Mouse (Mus musculus): ENCODE data around the gene Ttc4. TPM values are rescaled to one million over a fixed set of nuclear protein-coding genes. Genes with fewer than 3 reads are reported as not detected.

Gene Ttc4
- polyA plus RNA-seq, 1 experiment from 2014 or later = 139 TPM

DNA sequence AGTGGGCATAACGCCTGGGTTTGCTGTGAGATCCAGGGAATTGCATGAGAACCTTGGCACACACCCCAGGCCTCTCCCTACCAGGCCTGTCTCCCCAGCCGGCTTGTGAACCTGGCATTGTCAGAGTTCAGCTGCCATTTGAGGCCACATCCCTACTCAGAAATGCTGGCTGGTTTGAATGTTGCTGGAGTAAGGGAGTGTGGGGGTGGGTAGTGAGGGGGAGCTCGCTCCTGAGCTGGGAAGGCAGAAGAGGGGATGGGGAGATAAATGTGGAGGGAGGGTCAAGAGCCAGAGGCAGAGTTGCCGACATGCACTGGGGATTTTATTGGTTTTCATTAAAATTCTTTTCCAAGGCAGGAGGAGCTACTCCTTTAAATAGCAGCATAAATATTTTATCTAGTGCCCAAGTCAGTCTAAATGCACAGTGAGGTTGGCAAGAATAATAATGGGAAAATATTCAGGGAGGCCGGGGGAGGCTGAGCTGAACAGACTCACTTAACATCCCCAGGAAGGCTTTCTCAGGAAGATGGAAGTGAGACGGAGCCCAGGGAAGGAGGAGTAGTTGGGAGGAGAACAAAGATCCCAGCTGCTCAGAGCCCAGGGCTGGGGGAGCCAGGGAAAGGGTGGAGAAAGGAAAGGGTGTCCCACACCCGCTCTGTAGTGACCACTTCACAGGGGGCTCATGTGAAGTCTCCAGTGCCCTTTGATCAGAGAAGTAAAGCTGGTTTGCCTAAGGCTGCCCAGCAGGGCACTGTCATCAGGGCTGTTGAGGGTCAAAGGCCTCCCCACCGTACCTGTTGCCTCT, 45.3 kb downstream of the Ttc4 start:
- Histone ChIP-seq H3K36me3 (ENCODE audit: insufficient read depth, low read length) (no peaks in the 10 kb centered on the region), H3K27me3 (ENCODE audit: insufficient read depth, low read length) (no peaks in the 10 kb centered on the region), H3K4me1 (ENCODE audit: insufficient read depth, low read length) (peaks cover 60% of the 10 kb centered on the region), H3K9ac (replicated peaks; ENCODE audit: low read length) (no peak overlapping the region), H3K27ac (ENCODE audit: low read length) (peak overlapping the region; percentile 95), H3K9me3 (ENCODE audit: low read length) (no peaks in the 10 kb centered on the region), H3K4me3 (ENCODE audit: low read length) (no peak overlapping the region), H3K4me2 (replicated peaks; ENCODE audit: low read depth, low read length) (peak overlapping the region; percentile 13)
- ATAC-seq (ENCODE audit: low FRiP score, low TSS enrichment) = peak; percentile 67
- WGBS = 22% methylated on average over 8 of the region's 8 CpGs

DNA sequence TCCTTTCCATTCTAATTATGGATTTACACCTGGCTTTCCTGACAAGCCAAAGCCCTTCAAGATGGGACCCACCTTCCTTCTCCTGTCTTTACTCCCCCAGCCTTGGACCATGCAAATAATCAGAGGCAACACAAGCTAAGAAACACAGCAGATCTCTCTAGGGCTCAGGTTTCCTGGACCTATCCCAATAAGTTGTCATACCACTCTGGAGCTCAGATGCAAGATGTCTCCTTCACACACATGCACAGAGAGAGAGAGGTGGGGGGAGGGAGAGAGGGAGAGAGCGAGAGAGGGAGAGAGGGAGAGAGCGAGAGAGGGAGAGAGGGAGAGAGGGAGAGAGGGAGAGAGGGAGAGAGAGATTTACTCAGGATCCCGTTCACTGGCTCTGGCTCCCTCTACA, 46.4 kb downstream of the Ttc4 start:
- H3K27me3 ChIP-seq (ENCODE audit: insufficient read depth, low read length) = no peaks in the 10 kb centered on the region
- 25% methylated on average over 1 of the region's 3 CpGs for WGBS
- H3K36me3 ChIP-seq (ENCODE audit: insufficient read depth, low read length) = no peaks in the 10 kb centered on the region
- H3K9me3 ChIP-seq (ENCODE audit: low read length) = no peaks in the 10 kb centered on the region
- peaks cover 62% of the 10 kb centered on the region for H3K4me1 ChIP-seq (ENCODE audit: insufficient read depth, low read length)
- no peak overlapping the region for H3K4me2 ChIP-seq (replicated peaks; ENCODE audit: low read depth, low read length)
- H3K4me3 ChIP-seq (ENCODE audit: low read length) = no peak overlapping the region
- no peak overlapping the region for H3K9ac ChIP-seq (replicated peaks; ENCODE audit: low read length)
- ATAC-seq (ENCODE audit: low FRiP score, low TSS enrichment) = no peak
- peak overlapping the region; percentile 95 for H3K27ac ChIP-seq (ENCODE audit: low read length)

DNA sequence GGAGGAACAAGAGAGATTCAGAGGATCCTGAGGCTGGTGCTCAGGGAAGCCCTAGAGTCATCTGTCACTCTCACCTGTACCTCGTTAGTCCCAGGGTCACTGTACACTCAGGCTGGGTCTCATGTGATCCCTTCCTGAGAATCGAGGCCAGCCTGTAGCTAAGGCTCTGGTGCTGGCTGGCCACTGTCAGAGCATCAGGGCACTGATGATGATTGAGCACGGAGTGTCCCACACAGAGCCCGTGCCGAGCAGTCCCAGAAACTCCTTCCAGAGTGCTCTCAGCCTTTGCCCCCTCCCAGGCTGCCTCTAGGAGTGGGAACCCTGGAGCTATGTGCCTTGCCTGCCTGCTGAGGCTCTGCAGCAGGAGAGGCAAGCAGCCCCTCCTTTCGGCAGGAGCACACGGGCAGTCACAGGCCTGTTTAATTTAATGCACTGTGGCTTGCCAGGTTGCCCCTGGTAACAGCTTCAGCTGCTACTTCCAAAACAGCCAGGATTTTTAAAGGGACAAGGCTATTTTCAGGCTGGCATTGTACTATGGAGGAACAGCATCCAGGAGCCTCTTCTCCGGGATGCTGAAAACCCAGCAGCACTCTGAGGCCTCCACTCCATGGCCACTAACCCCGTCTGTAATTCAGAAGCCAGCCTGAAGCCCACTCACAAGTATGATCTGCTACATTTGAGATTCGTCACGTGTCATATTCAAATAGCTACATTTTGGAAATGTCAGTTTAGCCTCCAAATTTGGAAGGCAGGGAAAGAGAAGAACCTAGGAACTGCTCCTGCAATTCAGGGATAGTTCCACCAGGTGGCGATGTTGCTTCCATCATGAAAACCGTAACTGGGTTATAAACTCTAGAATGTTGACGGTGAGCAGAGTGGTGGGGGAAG, 48.2 kb downstream of the Ttc4 start:
- no peak overlapping the region for H3K9ac ChIP-seq (replicated peaks; ENCODE audit: low read length)
- no peak overlapping the region for H3K4me2 ChIP-seq (replicated peaks; ENCODE audit: low read depth, low read length)
- no peaks in the 10 kb centered on the region for H3K27me3 ChIP-seq (ENCODE audit: insufficient read depth, low read length)
- H3K36me3 ChIP-seq (ENCODE audit: insufficient read depth, low read length) = no peaks in the 10 kb centered on the region
- no peak for ATAC-seq (ENCODE audit: low FRiP score, low TSS enrichment)
- no peaks in the 10 kb centered on the region for H3K9me3 ChIP-seq (ENCODE audit: low read length)
- peaks cover 62% of the 10 kb centered on the region for H3K4me1 ChIP-seq (ENCODE audit: insufficient read depth, low read length)
- no peak overlapping the region for H3K4me3 ChIP-seq (ENCODE audit: low read length)
- 20% methylated on average over 14 of the region's 14 CpGs for WGBS
- H3K27ac ChIP-seq (ENCODE audit: low read length) = no peak overlapping the region

DNA sequence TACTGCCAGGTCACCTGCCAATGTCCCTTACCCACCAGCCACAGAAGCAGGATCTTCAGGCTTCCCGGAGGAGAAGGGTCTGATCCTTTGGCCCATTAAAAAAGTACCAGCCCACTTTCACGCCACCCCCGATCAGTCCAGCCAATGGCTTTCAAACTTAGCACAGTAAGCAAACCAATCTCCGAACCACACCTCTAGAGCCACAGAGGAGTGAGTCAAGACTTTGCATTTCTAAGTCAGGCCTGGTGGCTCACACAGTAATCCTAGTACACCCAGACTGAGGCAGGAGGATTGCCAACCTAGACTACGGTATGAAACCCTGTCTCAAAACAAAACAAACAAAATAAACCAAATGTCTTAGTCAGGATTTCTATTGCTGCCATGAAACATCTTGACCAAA, 49.4 kb downstream of the Ttc4 start:
- 64% methylated on average over 5 of the region's 5 CpGs for WGBS
- peak overlapping the region; percentile 17; the same call in 1 of the 2 replicates for H3K27ac ChIP-seq (ENCODE audit: low read length)
- H3K4me1 ChIP-seq (ENCODE audit: insufficient read depth, low read length) = peaks cover 59% of the 10 kb centered on the region

DNA sequence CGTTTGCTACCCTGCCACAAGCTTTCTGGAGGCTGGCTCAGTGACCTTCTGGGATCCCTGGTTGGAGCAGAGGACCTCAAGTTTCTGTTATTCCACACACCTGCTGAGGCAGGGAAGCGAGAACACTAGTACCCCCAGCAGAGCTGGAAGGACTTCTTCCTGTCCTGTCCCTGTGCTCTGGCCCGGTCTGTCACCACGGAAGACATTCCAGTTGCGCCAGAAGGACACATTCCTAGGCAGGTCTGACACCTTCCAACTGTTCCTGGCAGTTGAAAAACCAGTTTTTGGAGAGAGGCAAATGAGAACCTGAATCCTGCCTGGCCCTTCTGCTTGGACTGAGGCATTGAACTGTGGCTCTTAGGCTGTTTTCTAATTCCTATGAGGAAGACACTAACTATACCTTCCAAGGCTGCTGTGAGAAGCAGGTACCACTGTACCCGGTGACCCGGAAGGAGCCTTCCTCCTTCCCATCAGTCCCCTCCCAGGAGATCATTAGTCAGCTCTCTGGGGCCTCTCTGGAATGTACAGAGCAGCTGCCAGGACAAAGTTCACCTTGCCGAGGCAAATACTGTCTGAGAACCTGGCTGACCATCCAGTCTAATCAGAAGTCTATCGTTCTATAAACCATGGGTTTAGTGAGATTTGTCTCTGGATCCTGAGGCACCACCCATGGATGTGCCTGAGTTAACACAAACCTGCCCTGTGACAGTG, 49.9 kb downstream of the Ttc4 start:
- Histone ChIP-seq H3K4me3 (ENCODE audit: low read length) (no peak overlapping the region), H3K27me3 (ENCODE audit: insufficient read depth, low read length) (peaks cover 6% of the 10 kb centered on the region), H3K4me2 (replicated peaks; ENCODE audit: low read depth, low read length) (no peak overlapping the region), H3K4me1 (ENCODE audit: insufficient read depth, low read length) (peaks cover 53% of the 10 kb centered on the region), H3K36me3 (ENCODE audit: insufficient read depth, low read length) (no peaks in the 10 kb centered on the region), H3K9ac (replicated peaks; ENCODE audit: low read length) (no peak overlapping the region), H3K9me3 (ENCODE audit: low read length) (no peaks in the 10 kb centered on the region), H3K27ac (ENCODE audit: low read length) (peak overlapping the region; percentile 17; the same call in 1 of the 2 replicates)
- ATAC-seq (ENCODE audit: low FRiP score, low TSS enrichment) = peak; percentile 16; the same call in 1 of the 2 replicates
- 36% methylated on average over 9 of the region's 9 CpGs for WGBS

More for the DNA sequence above, 49.4 kb downstream of the Ttc4 start:
- Histone ChIP-seq H3K4me2 (replicated peaks; ENCODE audit: low read depth, low read length) (no peak overlapping the region), H3K27me3 (ENCODE audit: insufficient read depth, low read length) (peaks cover under 1% of the 10 kb centered on the region; the same call in 1 of the 2 replicates), H3K9ac (replicated peaks; ENCODE audit: low read length) (no peak overlapping the region), H3K4me3 (ENCODE audit: low read length) (no peak overlapping the region), H3K9me3 (ENCODE audit: low read length) (no peaks in the 10 kb centered on the region), H3K36me3 (ENCODE audit: insufficient read depth, low read length) (no peaks in the 10 kb centered on the region)
- ATAC-seq (ENCODE audit: low FRiP score, low TSS enrichment) = no peak

DNA sequence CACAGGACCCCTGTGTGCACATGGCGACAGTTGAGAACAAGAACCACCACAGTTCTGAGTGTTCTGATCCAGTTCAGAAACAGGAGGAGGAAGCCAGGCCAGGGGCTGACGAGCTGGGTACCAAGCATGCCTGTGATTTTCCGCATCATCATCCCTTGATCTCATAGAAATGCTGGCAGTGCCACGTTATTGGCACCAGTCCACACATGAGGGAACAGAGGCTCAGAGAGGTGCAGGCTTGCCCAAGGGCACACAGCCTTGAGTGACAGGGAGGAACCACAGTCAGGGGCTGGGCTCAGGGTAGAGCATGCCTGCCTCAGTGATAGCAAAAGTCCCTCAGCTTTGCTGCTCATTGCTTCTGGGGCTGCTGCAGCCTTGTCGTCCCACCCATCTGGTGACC, 50.9 kb downstream of the Ttc4 start:
- no peak overlapping the region for H3K4me3 ChIP-seq (ENCODE audit: low read length)
- no peak overlapping the region for H3K27ac ChIP-seq (ENCODE audit: low read length)
- 79% methylated on average over 5 of the region's 5 CpGs for WGBS
- H3K9me3 ChIP-seq (ENCODE audit: low read length) = no peaks in the 10 kb centered on the region
- H3K9ac ChIP-seq (replicated peaks; ENCODE audit: low read length) = no peak overlapping the region
- H3K27me3 ChIP-seq (ENCODE audit: insufficient read depth, low read length) = peaks cover 16% of the 10 kb centered on the region
- H3K4me2 ChIP-seq (replicated peaks; ENCODE audit: low read depth, low read length) = no peak overlapping the region
- peaks cover 43% of the 10 kb centered on the region for H3K4me1 ChIP-seq (ENCODE audit: insufficient read depth, low read length)
- ATAC-seq (ENCODE audit: low FRiP score, low TSS enrichment) = no peak
- no peaks in the 10 kb centered on the region for H3K36me3 ChIP-seq (ENCODE audit: insufficient read depth, low read length)

DNA sequence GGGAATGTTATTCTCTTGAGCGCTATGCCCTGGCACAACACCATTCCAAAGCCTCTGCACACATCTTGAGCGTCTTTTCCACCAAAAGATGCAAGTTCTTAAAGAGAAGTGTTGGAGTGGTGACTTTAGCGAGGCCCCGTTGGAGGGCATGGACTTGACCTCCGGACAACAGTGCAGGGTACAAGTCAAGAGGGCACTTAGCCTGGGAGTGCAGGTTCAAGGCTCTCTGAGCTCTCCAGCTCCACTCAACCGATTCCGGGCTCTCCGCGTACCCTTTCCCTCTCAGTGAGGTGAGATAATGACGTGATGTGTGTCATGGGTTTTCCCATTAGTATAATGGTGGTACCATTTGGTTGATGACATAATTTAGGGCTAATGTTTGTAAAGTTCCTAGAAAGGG, 54.5 kb downstream of the Ttc4 start:
- no peaks in the 10 kb centered on the region for H3K9me3 ChIP-seq (ENCODE audit: low read length)
- no peak overlapping the region for H3K4me3 ChIP-seq (ENCODE audit: low read length)
- peaks cover 15% of the 10 kb centered on the region for H3K4me1 ChIP-seq (ENCODE audit: insufficient read depth, low read length)
- WGBS = 91% methylated on average over 10 of the region's 10 CpGs
- H3K27me3 ChIP-seq (ENCODE audit: insufficient read depth, low read length) = peaks cover 32% of the 10 kb centered on the region
- H3K36me3 ChIP-seq (ENCODE audit: insufficient read depth, low read length) = no peaks in the 10 kb centered on the region
- no peak overlapping the region for H3K9ac ChIP-seq (replicated peaks; ENCODE audit: low read length)
- H3K27ac ChIP-seq (ENCODE audit: low read length) = no peak overlapping the region
- no peak overlapping the region for H3K4me2 ChIP-seq (replicated peaks; ENCODE audit: low read depth, low read length)
- ATAC-seq (ENCODE audit: low FRiP score, low TSS enrichment) = no peak

DNA sequence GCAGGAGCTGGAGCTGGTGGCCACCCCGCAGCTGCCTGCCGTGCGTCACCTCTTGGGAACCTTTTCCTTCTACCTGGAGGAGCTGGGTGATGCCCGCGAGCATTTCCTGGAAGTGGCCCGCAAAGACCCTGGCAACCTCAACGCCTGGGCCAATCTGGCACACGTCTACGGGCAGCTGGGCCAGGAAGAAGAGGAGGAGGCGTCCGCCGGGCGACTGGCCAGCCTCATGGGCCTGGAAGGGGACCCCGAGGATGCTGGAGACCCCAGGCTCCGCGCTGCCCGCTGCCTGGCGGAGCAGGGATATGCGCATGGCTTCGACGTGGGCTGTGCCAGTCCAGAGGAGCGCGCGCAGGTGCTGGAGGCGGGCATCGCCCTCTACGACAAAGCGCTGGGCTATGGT, 56.0 kb downstream of the Ttc4 start:
- ATAC-seq (ENCODE audit: low FRiP score, low TSS enrichment) = no peak
- H3K27me3 ChIP-seq (ENCODE audit: insufficient read depth, low read length) = peaks cover 32% of the 10 kb centered on the region
- no peak overlapping the region for H3K9ac ChIP-seq (replicated peaks; ENCODE audit: low read length)
- peak overlapping the region; percentile 44 for H3K4me2 ChIP-seq (replicated peaks; ENCODE audit: low read depth, low read length)
- H3K9me3 ChIP-seq (ENCODE audit: low read length) = no peaks in the 10 kb centered on the region
- H3K4me1 ChIP-seq (ENCODE audit: insufficient read depth, low read length) = peaks cover 7% of the 10 kb centered on the region; the same call in 1 of the 2 replicates
- no peaks in the 10 kb centered on the region for H3K36me3 ChIP-seq (ENCODE audit: insufficient read depth, low read length)
- H3K4me3 ChIP-seq (ENCODE audit: low read length) = peak overlapping the region; percentile 30
- 27% methylated on average over 28 of the region's 28 CpGs for WGBS
- H3K27ac ChIP-seq (ENCODE audit: low read length) = no peak overlapping the region

DNA sequence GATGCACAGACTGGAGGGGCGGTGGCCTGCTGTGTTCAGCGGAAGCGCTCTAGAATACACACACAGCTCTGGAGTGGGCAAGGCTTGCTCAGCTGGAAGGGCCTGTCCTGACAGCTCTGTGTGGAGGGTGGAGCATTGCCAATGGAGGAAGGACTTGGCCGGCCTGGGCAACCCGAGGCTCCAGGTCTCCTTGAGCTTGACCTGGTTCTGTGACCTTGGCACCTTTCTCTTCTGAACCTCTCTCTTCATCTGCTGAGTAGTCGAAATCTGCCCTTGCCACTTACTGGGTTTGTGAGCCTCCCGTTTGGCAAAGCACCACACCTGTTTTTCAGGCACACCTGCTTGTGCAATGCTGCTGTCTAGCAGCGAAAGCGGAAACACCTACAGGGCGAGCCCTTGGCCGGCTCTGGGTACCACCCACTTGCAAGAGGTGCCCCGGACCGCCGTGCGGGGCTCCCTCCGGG, 56.7 kb downstream of the Ttc4 start, which contains the start of gene Ttc22:
Gene Ttc22 (plus strand): TSS at position 403 of the 464 bp plus-strand sequence.
- Histone ChIP-seq H3K27ac (ENCODE audit: low read length) (no peak within 1 kb of the TSS), H3K9me3 (ENCODE audit: low read length) (no peaks in the 10 kb centered on the region), H3K4me2 (replicated peaks; ENCODE audit: low read depth, low read length) (peak within 1 kb of the TSS; percentile 44), H3K4me3 (ENCODE audit: low read length) (peak within 1 kb of the TSS; percentile 30), H3K9ac (replicated peaks; ENCODE audit: low read length) (no peak within 1 kb of the TSS), H3K4me1 (ENCODE audit: insufficient read depth, low read length) (peaks cover 11% of the 10 kb centered on the region), H3K27me3 (ENCODE audit: insufficient read depth, low read length) (peaks cover 32% of the 10 kb centered on the region), H3K36me3 (ENCODE audit: insufficient read depth, low read length) (no peaks in the 10 kb centered on the region)
- 28% methylated on average over 16 of the region's 16 CpGs for WGBS
- ATAC-seq (ENCODE audit: low FRiP score, low TSS enrichment) = no peak

Measured in kidney, embryonic 16.5 days (tissue).